Mouse (Mus musculus): ENCODE results near the gene Dph1.

DNA sequence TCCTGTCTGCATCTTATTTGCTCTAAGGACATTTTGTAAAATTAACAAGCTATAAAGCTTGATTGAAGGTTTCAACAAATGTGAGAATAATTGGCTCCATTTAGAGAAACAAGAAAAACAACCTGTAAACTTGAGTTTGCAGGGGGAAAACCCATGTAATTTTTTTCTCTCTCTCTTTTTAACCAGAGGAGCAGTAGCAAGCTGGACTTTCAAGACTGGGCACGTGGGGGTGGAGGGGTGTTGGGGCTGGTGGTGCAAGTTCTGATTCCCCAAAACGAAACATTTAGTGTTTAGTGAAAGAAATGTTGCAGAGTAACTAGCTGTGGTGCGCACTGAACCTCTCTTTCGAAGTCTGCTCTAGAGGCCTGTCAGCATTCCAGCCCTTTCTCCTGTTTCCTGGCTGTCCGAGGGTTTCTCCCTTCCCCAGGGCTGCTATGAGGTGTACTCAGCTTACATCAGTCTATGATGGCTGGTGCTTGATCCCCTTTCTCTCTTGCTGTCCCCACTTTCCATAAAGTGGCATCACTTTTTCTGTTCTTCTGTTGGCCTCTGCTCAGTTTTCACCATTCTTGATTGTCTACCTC, 56.5 kb downstream of the Dph1 start:
- no peak for TF ChIP-seq CTCF (IDR thresholded peaks at IDR 0.05; ENCODE audit: control insufficient read depth, insufficient read depth, insufficient replicate concordance, low read depth, low read length)
- TF ChIP-seq POLR2A (IDR thresholded peaks at IDR 0.05; ENCODE audit: control insufficient read depth, low read depth, low read length): no peak
